Mouse (Mus musculus) liver, embryonic 11.5 days (tissue): ENCODE data around the gene Naif1. TPM values are rescaled to one million over a fixed set of nuclear protein-coding genes. Genes with fewer than 3 reads are reported as not detected.

Experiments
- ATAC-seq: fragments of 200-750 bp; cut with Nextera tagmentation; replicated peaks from 2 replicates; pipeline ENCODE4 v1.8.0; 2017; ENCODE audit warnings: moderate number of reproducible peaks, mild to moderate bottlenecking, moderate TSS enrichment, moderate library complexity; ENCODE audit not compliant: low FRiP score
- DNase-seq: peaks from one replicate; pipeline ENCODE4 v3.0.0-alpha.2; 2017; ENCODE audit warnings: low spot score
- H3K27ac ChIP-seq: fragments of 300-500 bp; sonication (generic); 2 replicates; pipeline ENCODE4 v1.5.1; 2014; ENCODE audit warnings: mild to moderate bottlenecking, low read depth, low read length, control low read depth
- H3K27me3 ChIP-seq: fragments of 300-500 bp; sonication (generic); replicated peaks from 2 replicates; pipeline ENCODE4 v1.6.1; 2014; ENCODE audit warnings: low read length, mixed read lengths; ENCODE audit not compliant: control insufficient read depth, insufficient read depth
- H3K36me3 ChIP-seq: fragments of 300-500 bp; sonication (generic); 2 replicates; pipeline ENCODE4 v1.6.1; 2014; ENCODE audit warnings: mild to moderate bottlenecking, low read length, moderate library complexity, mixed read lengths; ENCODE audit not compliant: control insufficient read depth, insufficient read depth
- H3K4me1 ChIP-seq: fragments of 300-500 bp; sonication (generic); replicated peaks from 2 replicates; pipeline ENCODE4 v1.6.1; 2014; ENCODE audit warnings: low read length, mixed read lengths; ENCODE audit not compliant: control insufficient read depth, insufficient read depth
- H3K4me2 ChIP-seq: fragments of 300-500 bp; sonication (generic); 2 replicates; pipeline ENCODE4 v1.6.1; 2014; ENCODE audit warnings: mild to moderate bottlenecking, control low read depth, moderate library complexity
- H3K4me3 ChIP-seq: fragments of 300-500 bp; sonication (generic); 2 replicates; pipeline ENCODE4 v1.5.1; 2014; ENCODE audit warnings: low read depth, low read length, control low read depth
- H3K9ac ChIP-seq: fragments of 300-500 bp; sonication (generic); 2 replicates; pipeline ENCODE4 v1.6.1; 2014; ENCODE audit warnings: low read depth, low read length, control low read depth
- H3K9me3 ChIP-seq: fragments of 300-500 bp; sonication (generic); 2 replicates; pipeline ENCODE4 v1.6.1; 2016; ENCODE audit warnings: low read length, inconsistent platforms, mixed read lengths; ENCODE audit not compliant: control insufficient read depth
- WGBS: fragments of 180-500 bp; shearing (Covaris S2); extraction: QIAGEN DNeasy Blood & Tissue Kit; methylation state at CpG from one replicate; pipeline ENCODE4 v1.1.7; 2014; 5-methylcytosine and 5-hydroxymethylcytosine counted together
- polyA plus RNA-seq: library from polyadenylated mRNA; unstranded; fragments of >200 nt; fragmentation: Nextera tagmentation; extraction: Ambion mirVana; gene quantifications from 2 replicates; pipeline ENCODE4 v1.2.1, GENCODE M21; 2014

Gene Naif1
- polyA plus RNA-seq, 1 experiment from 2014 or later = 5.4 TPM

DNA sequence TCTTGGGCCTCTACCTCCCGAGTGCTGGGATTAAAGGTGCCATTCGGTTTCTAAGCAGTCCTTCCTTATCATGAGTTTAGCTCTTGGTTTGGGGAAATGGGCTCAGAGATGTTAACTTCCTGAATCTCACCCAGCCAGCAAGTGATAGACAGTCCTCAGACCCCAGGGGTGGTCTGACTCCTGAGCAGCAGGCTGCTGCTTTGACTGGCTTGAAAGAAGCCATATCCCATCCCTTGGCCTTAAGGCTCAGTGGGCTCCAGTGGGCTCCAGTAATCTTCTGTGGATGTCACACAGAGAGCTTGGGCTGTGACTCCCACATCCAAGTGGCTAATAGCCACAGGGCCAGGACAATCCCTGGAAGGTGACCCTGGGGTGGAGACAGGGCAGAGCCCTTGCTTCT, 44.3 kb downstream of the Naif1 start:
- peaks cover 22% of the 10 kb centered on the region for H3K4me1 ChIP-seq
- 0 out of 2 replicates have a peak, but pooled peaks cover 5% of the 10 kb centered on the region for H3K9me3 ChIP-seq
- H3K27ac ChIP-seq = peak overlapping the region; percentile 28; the same call in 1 of the 2 replicates
- DNase-seq (no peak), ATAC-seq (no peak)
- peak overlapping the region; percentile 73 for H3K4me2 ChIP-seq
- no peaks in the 10 kb centered on the region for H3K27me3 ChIP-seq
- H3K9ac ChIP-seq = no peak overlapping the region
- 48% methylated on average over 2 of the region's 2 CpGs for WGBS
- no peak overlapping the region for H3K4me3 ChIP-seq
- no peaks in the 10 kb centered on the region for H3K36me3 ChIP-seq

DNA sequence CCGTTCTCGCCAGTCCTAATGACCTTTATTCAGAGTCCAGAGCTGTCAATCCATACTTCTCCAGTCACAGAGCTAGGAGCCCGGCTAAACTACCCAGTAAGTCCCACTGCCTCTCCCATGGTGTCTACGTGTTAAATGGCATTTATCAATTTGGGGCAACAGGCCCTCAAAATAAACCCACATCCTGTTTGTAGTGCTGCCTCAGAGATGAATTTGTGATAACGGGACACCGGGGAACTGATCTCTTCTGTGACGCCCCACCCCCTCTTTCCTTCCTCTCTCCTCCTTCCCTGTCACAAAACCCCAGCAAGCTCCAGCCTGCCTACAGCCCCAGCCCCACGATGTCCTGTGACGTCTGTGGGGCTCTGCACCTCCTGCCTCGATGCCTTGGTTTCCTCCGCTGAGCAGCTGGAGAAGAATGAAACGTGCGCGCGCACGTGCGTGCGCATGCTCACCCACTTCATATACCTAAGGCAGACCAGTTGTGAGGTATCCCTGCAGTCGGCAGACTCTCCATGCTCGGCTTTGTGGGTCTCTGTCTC, 45.0 kb downstream of the Naif1 start:
- no peaks in the 10 kb centered on the region for H3K36me3 ChIP-seq
- H3K27ac ChIP-seq = peak overlapping the region; percentile 28
- H3K4me3 ChIP-seq = peak overlapping the region; percentile 33
- no peaks in the 10 kb centered on the region for H3K27me3 ChIP-seq
- H3K9ac ChIP-seq = peak overlapping the region; percentile 50
- peaks cover 22% of the 10 kb centered on the region for H3K4me1 ChIP-seq
- WGBS = 37% methylated on average over 20 of the region's 20 CpGs
- DNase-seq (peak; percentile 60), ATAC-seq (peak; percentile 65)
- H3K4me2 ChIP-seq = peak overlapping the region; percentile 73
- 0 out of 2 replicates have a peak, but pooled peaks cover 5% of the 10 kb centered on the region for H3K9me3 ChIP-seq

DNA sequence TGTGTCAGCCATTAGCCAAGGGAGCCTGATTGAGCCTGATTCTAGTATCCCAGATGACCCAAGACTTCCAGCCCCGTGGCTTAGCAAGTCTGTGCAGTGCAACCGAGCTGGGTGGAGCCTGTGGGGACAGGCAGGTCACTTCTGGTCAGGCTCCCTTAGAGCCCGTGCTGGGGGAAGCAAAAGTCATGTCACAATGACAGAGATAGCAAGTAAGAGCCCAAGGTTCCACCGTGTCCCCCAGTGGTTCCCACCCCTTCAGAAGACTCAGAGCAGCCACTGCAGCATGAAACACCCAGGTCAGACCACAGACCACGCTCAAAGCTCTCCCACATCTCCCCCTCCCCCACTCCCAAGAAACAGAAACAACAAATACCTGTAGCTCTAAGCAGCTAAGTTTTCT, 45.9 kb downstream of the Naif1 start:
- Histone ChIP-seq H3K27me3 (no peaks in the 10 kb centered on the region), H3K9me3 (0 out of 2 replicates have a peak, but pooled peaks cover 5% of the 10 kb centered on the region), H3K4me2 (peak overlapping the region; percentile 73), H3K4me1 (peaks cover 22% of the 10 kb centered on the region), H3K36me3 (no peaks in the 10 kb centered on the region), H3K27ac (no peak overlapping the region), H3K4me3 (no peak overlapping the region), H3K9ac (no peak overlapping the region)
- WGBS = 29% methylated on average over 5 of the region's 5 CpGs
- DNase-seq (no peak), ATAC-seq (no peak)

DNA sequence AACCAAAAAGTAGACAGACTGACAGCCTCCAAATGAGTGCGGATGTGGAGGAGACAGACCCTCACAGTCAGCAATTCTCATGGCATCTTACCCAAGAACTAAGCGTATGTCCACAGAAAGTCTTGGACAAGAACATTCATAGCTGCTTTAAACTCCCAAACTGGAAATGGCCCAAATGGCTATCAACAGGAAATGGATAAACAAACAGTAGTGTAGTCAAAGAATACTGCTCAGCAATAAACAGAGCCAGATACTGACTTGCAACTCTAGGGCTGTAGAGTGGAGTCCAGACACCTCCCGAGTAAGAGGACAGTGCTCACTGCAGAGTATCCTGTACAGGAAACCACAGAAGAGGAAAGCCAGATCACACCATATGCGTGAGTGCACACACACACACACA, 49.1 kb downstream of the Naif1 start:
- Histone ChIP-seq H3K27ac (peak overlapping the region; percentile 13; the same call in 1 of the 2 replicates), H3K4me1 (peaks cover 22% of the 10 kb centered on the region), H3K36me3 (no peaks in the 10 kb centered on the region), H3K4me2 (no peak overlapping the region), H3K9ac (no peak overlapping the region), H3K9me3 (0 out of 2 replicates have a peak, but pooled peaks cover 5% of the 10 kb centered on the region), H3K4me3 (no peak overlapping the region), H3K27me3 (no peaks in the 10 kb centered on the region)
- 67% methylated on average over 4 of the region's 4 CpGs for WGBS
- ATAC-seq (no peak), DNase-seq (no peak)

DNA sequence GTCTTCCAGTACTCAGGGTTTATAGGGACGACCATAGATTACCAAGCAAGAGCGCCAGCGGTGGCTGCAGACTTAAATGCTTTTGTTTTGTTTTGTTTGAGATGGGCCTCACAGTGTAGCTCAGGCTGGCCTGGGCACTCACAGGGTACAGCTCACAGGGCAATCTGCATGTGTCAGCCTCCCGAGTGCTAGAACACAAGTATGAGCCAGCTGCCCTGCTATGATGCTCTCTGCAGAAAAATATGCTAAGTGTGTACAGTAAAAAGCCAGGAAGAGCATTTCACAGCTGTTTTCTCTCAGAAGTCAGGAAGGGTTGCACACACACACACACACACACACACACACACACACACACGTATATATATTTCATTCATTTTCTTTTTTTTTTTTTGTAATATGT, 50.2 kb downstream of the Naif1 start:
- 0 out of 2 replicates have a peak, but pooled peaks cover 5% of the 10 kb centered on the region for H3K9me3 ChIP-seq
- no peak for ATAC-seq
- no peaks in the 10 kb centered on the region for H3K36me3 ChIP-seq
- H3K9ac ChIP-seq = no peak overlapping the region
- no peak for DNase-seq
- H3K4me2 ChIP-seq = no peak overlapping the region
- peaks cover 15% of the 10 kb centered on the region; the same call in 1 of the 2 replicates for H3K4me1 ChIP-seq
- no peak overlapping the region for H3K4me3 ChIP-seq
- H3K27me3 ChIP-seq = no peaks in the 10 kb centered on the region
- WGBS = 82% methylated on average over 5 of the region's 5 CpGs
- no peak overlapping the region for H3K27ac ChIP-seq

GRCm38 (mm10) chr2:32501754-32502324, 51.6 kb downstream of the Naif1 start:
- ATAC-seq = no peak
- Histone ChIP-seq H3K9ac (no peak overlapping the region), H3K27me3 (no peaks in the 10 kb centered on the region), H3K4me3 (no peak overlapping the region), H3K36me3 (no peaks in the 10 kb centered on the region), H3K4me2 (no peak overlapping the region), H3K9me3 (0 out of 2 replicates have a peak, but pooled peaks cover 5% of the 10 kb centered on the region), H3K27ac (no peak overlapping the region), H3K4me1 (peaks cover 7% of the 10 kb centered on the region)
- WGBS = 60% methylated on average over 5 of the region's 5 CpGs
- no peak for DNase-seq

DNA sequence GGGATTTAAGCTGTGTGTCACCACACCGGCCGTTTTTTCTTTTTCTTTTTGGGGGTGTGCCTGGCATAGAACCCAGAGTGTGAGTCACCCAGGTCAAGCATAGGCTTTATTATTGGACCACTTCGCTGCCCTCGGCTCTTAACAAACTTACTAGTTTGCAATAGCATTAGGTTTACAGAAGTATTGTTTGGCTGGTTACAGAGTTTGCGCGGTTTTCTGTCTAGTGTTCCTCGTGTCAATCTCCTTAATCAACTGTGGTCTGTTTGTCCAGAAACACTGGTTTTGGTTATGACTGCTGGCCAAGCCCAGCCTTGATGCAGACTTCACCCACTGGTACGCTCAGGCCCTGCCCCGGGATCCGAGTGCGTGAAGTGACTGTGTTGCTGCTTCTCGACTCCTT, 52.6 kb downstream of the Naif1 start:
- no peak for ATAC-seq
- WGBS = 74% methylated on average over 12 of the region's 12 CpGs

DNA sequence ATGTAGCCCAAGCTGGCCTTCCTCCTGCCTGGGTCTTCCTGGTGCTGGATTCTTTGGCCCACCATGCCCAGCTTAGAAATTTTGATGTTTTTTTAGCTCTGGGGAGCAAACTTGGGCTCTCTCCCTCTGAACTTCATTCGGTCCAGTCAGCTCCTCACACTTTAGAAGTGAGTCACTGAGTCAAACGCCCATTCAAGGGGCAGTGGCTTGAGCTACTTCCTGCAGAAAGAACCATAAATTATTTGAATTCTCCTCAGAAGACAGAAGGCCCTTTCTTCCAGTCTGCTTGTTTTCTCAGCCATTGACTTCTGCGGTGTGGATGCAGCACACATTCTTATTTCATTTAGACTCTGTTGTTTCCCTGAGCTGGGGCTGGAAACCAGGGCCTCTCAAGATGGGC, 53.3 kb downstream of the Naif1 start:
- no peak overlapping the region for H3K9ac ChIP-seq
- ATAC-seq = no peak
- H3K4me2 ChIP-seq = no peak overlapping the region
- H3K4me3 ChIP-seq = no peak overlapping the region
- DNase-seq = no peak
- no peaks in the 10 kb centered on the region for H3K27me3 ChIP-seq
- H3K9me3 ChIP-seq = 0 out of 2 replicates have a peak, but pooled peaks cover 5% of the 10 kb centered on the region
- H3K4me1 ChIP-seq = peaks cover 15% of the 10 kb centered on the region
- no peak overlapping the region; the same call in 1 of the 2 replicates for H3K27ac ChIP-seq
- 49% methylated on average over 3 of the region's 3 CpGs for WGBS
- no peaks in the 10 kb centered on the region for H3K36me3 ChIP-seq

More for the DNA sequence above, 52.6 kb downstream of the Naif1 start:
- Histone ChIP-seq H3K4me3 (no peak overlapping the region), H3K4me1 (peaks cover 14% of the 10 kb centered on the region), H3K27ac (no peak overlapping the region), H3K9me3 (0 out of 2 replicates have a peak, but pooled peaks cover 5% of the 10 kb centered on the region), H3K36me3 (no peaks in the 10 kb centered on the region), H3K9ac (no peak overlapping the region), H3K4me2 (no peak overlapping the region), H3K27me3 (no peaks in the 10 kb centered on the region)
- DNase-seq = no peak

- H3K4me3 ChIP-seq = no peak overlapping the region
- H3K4me1 ChIP-seq = peaks cover 23% of the 10 kb centered on the region
- H3K27me3 ChIP-seq = no peaks in the 10 kb centered on the region
- H3K4me2 ChIP-seq = no peak overlapping the region
- no peaks in the 10 kb centered on the region for H3K9me3 ChIP-seq
- ATAC-seq (no peak), DNase-seq (no peak)
- H3K9ac ChIP-seq = no peak overlapping the region
- WGBS = 93% methylated on average over 2 of the region's 2 CpGs
- H3K36me3 ChIP-seq = no peaks in the 10 kb centered on the region
- no peak overlapping the region for H3K27ac ChIP-seq
These were observed 55.3 kb downstream of the Naif1 start for GRCm38 (mm10) chr2:32505536-32505935.
